Mouse (Mus musculus): ENCODE measurements at regions not wholly inside any gene's neighbourhood (a gene's known extent, or its start where the extent isn't known, plus 50 kb on each side); places are given as distances from the start of the nearest gene placed in this dataset.

GRCm38 (mm10) chr14:76247664-76248063 is 137.0 kb downstream of the Nufip1 start:
- peak; percentile 42 for DNase-seq

- DNase-seq: no peak
These were observed 143.2 kb downstream of the Nufip1 start for GRCm38 (mm10) chr14:76253850-76254249.

GRCm38 (mm10) chr14:76254565-76255501 is 144.1 kb downstream of the Nufip1 start:
- peak; percentile 66 for DNase-seq

- no peak for DNase-seq
These were observed 145.3 kb downstream of the Nufip1 start for GRCm38 (mm10) chr14:76255971-76256370.

GRCm38 (mm10) chr14:76258626-76259025 is 147.9 kb downstream of the Nufip1 start:
- no peak for DNase-seq

- no peak for DNase-seq
These were observed 150.1 kb downstream of the Nufip1 start for GRCm38 (mm10) chr14:76260628-76261293.

GRCm38 (mm10) chr14:76263682-76264081 is 151.1 kb upstream of the Tsc22d1 start:
- DNase-seq: no peak

- no peak for DNase-seq
These were observed 148.9 kb upstream of the Tsc22d1 start for GRCm38 (mm10) chr14:76265819-76266218.

GRCm38 (mm10) chr14:76266249-76266648 is 148.5 kb upstream of the Tsc22d1 start:
- DNase-seq: no peak

- DNase-seq: no peak
These were observed 147.7 kb upstream of the Tsc22d1 start for GRCm38 (mm10) chr14:76267091-76267490.

GRCm38 (mm10) chr14:76271190-76271589 is 143.6 kb upstream of the Tsc22d1 start:
- DNase-seq: no peak

- no peak for DNase-seq
These were observed 141.9 kb upstream of the Tsc22d1 start for GRCm38 (mm10) chr14:76272840-76273239.

GRCm38 (mm10) chr14:76276655-76277054 is 138.1 kb upstream of the Tsc22d1 start:
- peak; percentile 30 for DNase-seq

GRCm38 (mm10) chr14:76278751-76279450 is 135.9 kb upstream of the Tsc22d1 start:
- no peak for DNase-seq

- no peak for DNase-seq
These were observed 135.2 kb upstream of the Tsc22d1 start for GRCm38 (mm10) chr14:76279561-76279960.

GRCm38 (mm10) chr14:76281867-76282266 is 132.9 kb upstream of the Tsc22d1 start:
- no peak for DNase-seq

- DNase-seq: no peak
These were observed 127.0 kb upstream of the Tsc22d1 start for GRCm38 (mm10) chr14:76287768-76288167.

GRCm38 (mm10) chr14:76290401-76291018 is 124.3 kb upstream of the Tsc22d1 start:
- no peak for DNase-seq

GRCm38 (mm10) chr14:76292211-76292610 is 122.5 kb upstream of the Tsc22d1 start:
- no peak for DNase-seq

- no peak for DNase-seq
These were observed 119.2 kb upstream of the Tsc22d1 start for GRCm38 (mm10) chr14:76295411-76296169.

GRCm38 (mm10) chr14:76297864-76298263 is 116.9 kb upstream of the Tsc22d1 start:
- no peak for DNase-seq
